Mouse (Mus musculus) erythroblast, embryonic 14.5 days (primary cell): ENCODE measurements around the gene Rab8b. TPM values are rescaled to one million over a fixed set of nuclear protein-coding genes. Genes with fewer than 3 reads are reported as not detected.
"Not testable (repeated sequence)": the region's sequence is repeated elsewhere in the genome, so short reads cannot be mapped to it uniquely, and the experiment has no call there.

Source experiments
- H3K27me3 ChIP-seq: 2 replicates; pipeline ENCODE4 v1.6.1; 2012; ENCODE audit warnings: inconsistent platforms; ENCODE audit not compliant: control insufficient read depth
- H3K36me3 ChIP-seq: 2 replicates; pipeline ENCODE4 v1.6.1; 2012; ENCODE audit warnings: mild to moderate bottlenecking, inconsistent platforms; ENCODE audit not compliant: control insufficient read depth
- H3K4me1 ChIP-seq: 2 replicates; pipeline ENCODE4 v1.6.1; 2012; ENCODE audit warnings: inconsistent platforms; ENCODE audit not compliant: control insufficient read depth
- H3K4me3 ChIP-seq: replicated peaks from 2 replicates; pipeline ENCODE3; 2012; ENCODE audit warnings: moderate library complexity, mild to moderate bottlenecking, inconsistent platforms
- H3K9me3 ChIP-seq: 2 replicates; pipeline ENCODE4 v1.6.1; 2012; ENCODE audit warnings: low read length, inconsistent platforms, mixed read lengths; ENCODE audit not compliant: control insufficient read depth
- GATA1 ChIP-seq: IDR thresholded peaks from 2 replicates; pipeline ENCODE4 v1.6.1; 2012; ENCODE audit warnings: low read length, inconsistent platforms, mixed read lengths
- TAL1 ChIP-seq: IDR thresholded peaks from 3 replicates; pipeline ENCODE4 v1.6.1; 2012; ENCODE audit warnings: low read length, inconsistent platforms, mixed read lengths
- polyA plus RNA-seq: library from polyadenylated mRNA; stranded (reverse); fragments of >175 nt; gene quantifications from 2 replicates; pipeline ENCODE4 v1.2.3, GENCODE M21; 2012

The Rab8b gene
- polyA plus RNA-seq, 1 experiment: 0.53 TPM

GRCm38 (mm10) chr9:66919981-66920380, 494 bp upstream of the Rab8b start:
- Histone ChIP-seq H3K9me3 (peaks cover 2% of the 10 kb centered on the region), H3K27me3 (no peaks in the 10 kb centered on the region), H3K4me1 (peaks cover 56% of the 10 kb centered on the region), H3K4me3 (peak overlapping the region; percentile 91), H3K36me3 (peaks cover 35% of the 10 kb centered on the region)
- TF ChIP-seq GATA1: no peak
- TF ChIP-seq TAL1: no peak

- H3K36me3 ChIP-seq: peaks cover 46% of the 10 kb centered on the region
- TF ChIP-seq GATA1 (no peak), TAL1 (no peak)
- H3K27me3 ChIP-seq: no peaks in the 10 kb centered on the region
- peaks cover 68% of the 10 kb centered on the region for H3K4me1 ChIP-seq
- peak overlapping the region; percentile 91 for H3K4me3 ChIP-seq
- peaks cover 2% of the 10 kb centered on the region for H3K9me3 ChIP-seq
These were observed 686 bp downstream of the Rab8b start for GRCm38 (mm10) chr9:66918672-66919330.

GRCm38 (mm10) chr9:66917892-66918255, 1.6 kb downstream of the Rab8b start:
- Histone ChIP-seq H3K36me3 (peaks cover 56% of the 10 kb centered on the region), H3K9me3 (peaks cover 3% of the 10 kb centered on the region), H3K4me3 (peak overlapping the region; percentile 91), H3K27me3 (no peaks in the 10 kb centered on the region), H3K4me1 (peaks cover 77% of the 10 kb centered on the region)
- no peak for TF ChIP-seq GATA1
- no peak for TF ChIP-seq TAL1

GRCm38 (mm10) chr9:66917216-66917891, 2.1 kb downstream of the Rab8b start:
- Histone ChIP-seq H3K27me3 (no peaks in the 10 kb centered on the region), H3K4me1 (peaks cover 82% of the 10 kb centered on the region), H3K36me3 (peaks cover 61% of the 10 kb centered on the region), H3K9me3 (peaks cover 5% of the 10 kb centered on the region), H3K4me3 (peak overlapping the region; percentile 91)
- TF ChIP-seq GATA1 (no peak), TAL1 (no peak)

- peak overlapping the region; percentile 91 for H3K4me3 ChIP-seq
- peaks cover 89% of the 10 kb centered on the region for H3K4me1 ChIP-seq
- peak; percentile 35; the same call in 1 of the 3 replicates for TF ChIP-seq TAL1
- 0 out of 2 replicates have a peak, but pooled peaks have one; percentile 19 for TF ChIP-seq GATA1
- H3K36me3 ChIP-seq: peaks cover 73% of the 10 kb centered on the region
- H3K27me3 ChIP-seq: no peaks in the 10 kb centered on the region
- peaks cover 2% of the 10 kb centered on the region; the same call in 1 of the 2 replicates for H3K9me3 ChIP-seq
These were observed 3.4 kb downstream of the Rab8b start for GRCm38 (mm10) chr9:66915869-66916785.

GRCm38 (mm10) chr9:66915401-66915800, 4.1 kb downstream of the Rab8b start:
- H3K36me3 ChIP-seq: peaks cover 80% of the 10 kb centered on the region
- peak overlapping the region; percentile 91 for H3K4me3 ChIP-seq
- H3K27me3 ChIP-seq: no peaks in the 10 kb centered on the region
- peaks cover 2% of the 10 kb centered on the region; the same call in 1 of the 2 replicates for H3K9me3 ChIP-seq
- TF ChIP-seq GATA1 (no peak), TAL1 (no peak)
- H3K4me1 ChIP-seq: peaks cover 89% of the 10 kb centered on the region

GRCm38 (mm10) chr9:66914540-66914939, 4.9 kb downstream of the Rab8b start:
- Histone ChIP-seq H3K27me3 (no peaks in the 10 kb centered on the region), H3K4me1 (peaks cover 93% of the 10 kb centered on the region), H3K36me3 (peaks cover 89% of the 10 kb centered on the region), H3K4me3 (peak overlapping the region; percentile 91), H3K9me3 (peaks cover 2% of the 10 kb centered on the region; the same call in 1 of the 2 replicates)
- TF ChIP-seq GATA1 (no peak), TAL1 (no peak)

- Histone ChIP-seq H3K4me1 (peaks cover 94% of the 10 kb centered on the region), H3K36me3 (peaks cover 95% of the 10 kb centered on the region), H3K4me3 (peak overlapping the region; percentile 91)
- not testable (repeated sequence) for H3K9me3 ChIP-seq, H3K27me3 ChIP-seq
These were observed 6.1 kb downstream of the Rab8b start for GRCm38 (mm10) chr9:66913254-66913934.
